Mouse (Mus musculus): ENCODE measurements at regions not wholly inside any gene's neighbourhood (a gene's known extent, or its start where the extent isn't known, plus 50 kb on each side); places are given as distances from the start of the nearest gene placed in this dataset.
A peak's percentile ranks its signal among the peaks of the same experiment; 100 is the strongest.

GRCm38 (mm10) chr14:48607131-48607530, 66.5 kb downstream of the Otx2 start:
- H3K4me2 ChIP-seq (replicated peaks; ENCODE audit: low read depth, low read length), result no peak overlapping the region
- 79% methylated on average over 6 of the region's 6 CpGs for WGBS

GRCm38 (mm10) chr14:48603490-48603889, 70.1 kb downstream of the Otx2 start:
- no peaks in the 10 kb centered on the region for H3K9me3 ChIP-seq (ENCODE audit: low read length)
- WGBS, result 62% methylated on average over 6 of the region's 6 CpGs
- no peaks in the 10 kb centered on the region for H3K27me3 ChIP-seq (replicated peaks; ENCODE audit: insufficient read depth, low read length)
- no peak for ATAC-seq
- DNase-seq (ENCODE audit: low spot score), result no peak
- TF ChIP-seq CTCF (IDR thresholded peaks at IDR 0.05), result no peak
- no peak for TF ChIP-seq EP300 (IDR thresholded peaks at IDR 0.05)
- no peak overlapping the region for H3K4me2 ChIP-seq (replicated peaks; ENCODE audit: low read depth, low read length)
- no peak overlapping the region for H3K27ac ChIP-seq (ENCODE audit: low read length)
- H3K4me3 ChIP-seq (ENCODE audit: low read depth, low read length), result no peak overlapping the region
- no peaks in the 10 kb centered on the region for H3K4me1 ChIP-seq (ENCODE audit: insufficient read depth, low read depth, low read length)
- no peak overlapping the region for H3K9ac ChIP-seq (replicated peaks; ENCODE audit: low read depth)
- no peaks in the 10 kb centered on the region for H3K36me3 ChIP-seq (ENCODE audit: insufficient read depth, low read length)

More at GRCm38 (mm10) chr14:48607131-48607530, 66.5 kb downstream of the Otx2 start:
- H3K4me1 ChIP-seq (ENCODE audit: insufficient read depth, low read depth, low read length), result no peaks in the 10 kb centered on the region
- no peaks in the 10 kb centered on the region for H3K27me3 ChIP-seq (replicated peaks; ENCODE audit: insufficient read depth, low read length)
- H3K9me3 ChIP-seq (ENCODE audit: low read length), result no peaks in the 10 kb centered on the region
- no peak for TF ChIP-seq EP300 (IDR thresholded peaks at IDR 0.05)
- TF ChIP-seq CTCF (IDR thresholded peaks at IDR 0.05), result no peak
- no peak overlapping the region for H3K9ac ChIP-seq (replicated peaks; ENCODE audit: low read depth)
- DNase-seq (ENCODE audit: low spot score) (no peak), ATAC-seq (no peak)
- H3K4me3 ChIP-seq (ENCODE audit: low read depth, low read length), result no peak overlapping the region
- no peak overlapping the region for H3K27ac ChIP-seq (ENCODE audit: low read length)
- no peaks in the 10 kb centered on the region for H3K36me3 ChIP-seq (ENCODE audit: insufficient read depth, low read length)

- 87% methylated on average over 5 of the region's 5 CpGs for WGBS
These were observed 79.3 kb downstream of the Otx2 start for GRCm38 (mm10) chr14:48594334-48594733.

GRCm38 (mm10) chr14:48593363-48593762, 80.3 kb downstream of the Otx2 start:
- no peaks in the 10 kb centered on the region for H3K27me3 ChIP-seq (replicated peaks; ENCODE audit: insufficient read depth, low read length)
- no peak overlapping the region for H3K27ac ChIP-seq (ENCODE audit: low read length)
- no peaks in the 10 kb centered on the region for H3K9me3 ChIP-seq (ENCODE audit: low read length)
- 79% methylated on average over 8 of the region's 8 CpGs for WGBS
- TF ChIP-seq CTCF (IDR thresholded peaks at IDR 0.05), result no peak
- no peak for TF ChIP-seq EP300 (IDR thresholded peaks at IDR 0.05)
- no peak overlapping the region for H3K4me2 ChIP-seq (replicated peaks; ENCODE audit: low read depth, low read length)
- H3K4me3 ChIP-seq (ENCODE audit: low read depth, low read length), result no peak overlapping the region
- ATAC-seq (no peak), DNase-seq (ENCODE audit: low spot score) (no peak)
- H3K36me3 ChIP-seq (ENCODE audit: insufficient read depth, low read length), result no peaks in the 10 kb centered on the region
- no peak overlapping the region for H3K9ac ChIP-seq (replicated peaks; ENCODE audit: low read depth)
- H3K4me1 ChIP-seq (ENCODE audit: insufficient read depth, low read depth, low read length), result no peaks in the 10 kb centered on the region

More at GRCm38 (mm10) chr14:48594334-48594733, 79.3 kb downstream of the Otx2 start:
- Histone ChIP-seq H3K4me1 (ENCODE audit: insufficient read depth, low read depth, low read length) (no peaks in the 10 kb centered on the region), H3K27ac (ENCODE audit: low read length) (no peak overlapping the region), H3K4me2 (replicated peaks; ENCODE audit: low read depth, low read length) (no peak overlapping the region), H3K36me3 (ENCODE audit: insufficient read depth, low read length) (no peaks in the 10 kb centered on the region), H3K27me3 (replicated peaks; ENCODE audit: insufficient read depth, low read length) (no peaks in the 10 kb centered on the region), H3K4me3 (ENCODE audit: low read depth, low read length) (no peak overlapping the region), H3K9me3 (ENCODE audit: low read length) (no peaks in the 10 kb centered on the region), H3K9ac (replicated peaks; ENCODE audit: low read depth) (no peak overlapping the region)
- ATAC-seq (no peak), DNase-seq (ENCODE audit: low spot score) (no peak)
- no peak for TF ChIP-seq CTCF (IDR thresholded peaks at IDR 0.05)
- TF ChIP-seq EP300 (IDR thresholded peaks at IDR 0.05), result no peak

GRCm38 (mm10) chr14:48591483-48592230, 82.0 kb downstream of the Otx2 start:
- 36% methylated on average over 15 of the region's 15 CpGs for WGBS
- no peak overlapping the region for H3K27ac ChIP-seq (ENCODE audit: low read length)
- ATAC-seq (no peak), DNase-seq (ENCODE audit: low spot score) (peak; percentile 26)
- H3K36me3 ChIP-seq (ENCODE audit: insufficient read depth, low read length), result no peaks in the 10 kb centered on the region
- H3K4me2 ChIP-seq (replicated peaks; ENCODE audit: low read depth, low read length), result no peak overlapping the region
- TF ChIP-seq CTCF (IDR thresholded peaks at IDR 0.05), result no peak
- TF ChIP-seq EP300 (IDR thresholded peaks at IDR 0.05), result no peak
- no peaks in the 10 kb centered on the region for H3K9me3 ChIP-seq (ENCODE audit: low read length)
- H3K27me3 ChIP-seq (replicated peaks; ENCODE audit: insufficient read depth, low read length), result no peaks in the 10 kb centered on the region
- H3K9ac ChIP-seq (replicated peaks; ENCODE audit: low read depth), result no peak overlapping the region
- H3K4me1 ChIP-seq (ENCODE audit: insufficient read depth, low read depth, low read length), result no peaks in the 10 kb centered on the region
- no peak overlapping the region for H3K4me3 ChIP-seq (ENCODE audit: low read depth, low read length)

- no peaks in the 10 kb centered on the region for H3K9me3 ChIP-seq (ENCODE audit: low read length)
- no peaks in the 10 kb centered on the region for H3K4me1 ChIP-seq (ENCODE audit: insufficient read depth, low read depth, low read length)
- no peak overlapping the region for H3K9ac ChIP-seq (replicated peaks; ENCODE audit: low read depth)
- H3K4me3 ChIP-seq (ENCODE audit: low read depth, low read length), result no peak overlapping the region
- no peak for DNase-seq (ENCODE audit: low spot score)
- no peaks in the 10 kb centered on the region for H3K27me3 ChIP-seq (replicated peaks; ENCODE audit: insufficient read depth, low read length)
- no peak overlapping the region for H3K27ac ChIP-seq (ENCODE audit: low read length)
- no peak for ATAC-seq
- H3K36me3 ChIP-seq (ENCODE audit: insufficient read depth, low read length), result no peaks in the 10 kb centered on the region
- peak overlapping the region; percentile 27 for H3K4me2 ChIP-seq (replicated peaks; ENCODE audit: low read depth, low read length)
- WGBS, result 40% methylated on average over 14 of the region's 14 CpGs
- no peak for TF ChIP-seq CTCF (IDR thresholded peaks at IDR 0.05)
- no peak for TF ChIP-seq EP300 (IDR thresholded peaks at IDR 0.05)
These were observed 83.2 kb downstream of the Otx2 start for GRCm38 (mm10) chr14:48590426-48590825.

Measured in lung, postnatal 0 days (tissue).